Mouse (Mus musculus): Measurements from ENCODE around the gene Gtsf1. TPM values are rescaled to one million over a fixed set of nuclear protein-coding genes. Genes with fewer than 3 reads are reported as not detected.

The Gtsf1 gene
- total RNA-seq (2023; ENCODE audit: inconsistent age): not detected in 4 replicates

GRCm38 (mm10) chr15:103430241-103430640, at the start of gene Gtsf1:
Gene Gtsf1 (minus strand): TSS chr15:103430470.

GRCm38 (mm10) chr15:103453551-103454218, 23.4 kb upstream of the Gtsf1 start, which contains the start of gene Nckap1l:
Gene Nckap1l (plus strand): TSS chr15:103453794.

GRCm38 (mm10) chr15:103448369-103448768, 18.1 kb upstream of the Gtsf1 start, which contains the start of gene Gtsf2:
Gene Gtsf2 (minus strand): TSS chr15:103448469.

GRCm38 (mm10) chr15:103366376-103367149, 63.7 kb downstream of the Gtsf1 start, which contains the start of gene Itga5:
Gene Itga5 (minus strand): TSS chr15:103366763.

Other genes starting within 250 kb of the Gtsf1 start
- 32.2 to 37.3 TPM (median 34.5 TPM) in 4 replicates for gene Cbx5, start 190.7 kb downstream of the Gtsf1 start, total RNA-seq (2023; ENCODE audit: inconsistent age)
- gene Hnrnpa1, start 190.0 kb downstream of the Gtsf1 start, total RNA-seq (2023; ENCODE audit: inconsistent age): 555 to 631 TPM (median 609 TPM) in 4 replicates
- gene Nfe2, start 172.1 kb downstream of the Gtsf1 start, total RNA-seq (2023; ENCODE audit: inconsistent age): 1.1 to 1.8 TPM (median 1.7 TPM) in 4 replicates
- 78.0 to 93.5 TPM (median 87.6 TPM) in 4 replicates for gene Copz1, start 157.8 kb downstream of the Gtsf1 start, total RNA-seq (2023; ENCODE audit: inconsistent age)
- gene Gpr84, start 119.9 kb downstream of the Gtsf1 start, total RNA-seq (2023; ENCODE audit: inconsistent age): not detected in 4 replicates
- gene Zfp385a, start 90.4 kb downstream of the Gtsf1 start, total RNA-seq (2023; ENCODE audit: inconsistent age): 14.8 to 23.0 TPM (median 19.6 TPM) in 4 replicates
- gene Itga5, start 63.7 kb downstream of the Gtsf1 start, total RNA-seq (2023; ENCODE audit: inconsistent age): 0.12 to 0.48 TPM (median 0.26 TPM) in 4 replicates
- not detected in 4 replicates for gene Gtsf2, start 18.0 kb upstream of the Gtsf1 start, total RNA-seq (2023; ENCODE audit: inconsistent age)
- 249 to 261 TPM (median 258 TPM) in 4 replicates for gene Nckap1l, start 23.3 kb upstream of the Gtsf1 start, total RNA-seq (2023; ENCODE audit: inconsistent age)
- 40.0 to 49.8 TPM (median 48.2 TPM) in 4 replicates for gene Pde1b, start 72.6 kb upstream of the Gtsf1 start, total RNA-seq (2023; ENCODE audit: inconsistent age)
- not detected in 4 replicates for gene Ppp1r1a, start 107.5 kb upstream of the Gtsf1 start, total RNA-seq (2023; ENCODE audit: inconsistent age)
- gene Glycam1, start 134.6 kb upstream of the Gtsf1 start, total RNA-seq (2023; ENCODE audit: inconsistent age): not detected in 4 replicates